Mouse (Mus musculus) limb, embryonic 11.5 days (tissue): ENCODE measurements around the gene Srgap3. TPM values are rescaled to one million over a fixed set of nuclear protein-coding genes. Genes with fewer than 3 reads are reported as not detected.
A peak's percentile ranks its signal among the peaks of the same experiment; 100 is the strongest.

Experiments
- ATAC-seq: fragments of 200-750 bp; cut with Nextera tagmentation; 2 replicates; pipeline ENCODE4 v1.8.0; 2017; ENCODE audit warnings: low read depth; ENCODE audit not compliant: insufficient number of reproducible peaks, low FRiP score, low TSS enrichment
- DNase-seq: peaks from one replicate; pipeline ENCODE4 v3.0.0-alpha.2; 2015; ENCODE audit warnings: low spot score
- H3K27ac ChIP-seq: fragments of 300-500 bp; sonication (generic); replicated peaks from 2 replicates; pipeline ENCODE4 v1.5.1; 2014; ENCODE audit warnings: low read depth, mild to moderate bottlenecking, low read length
- H3K27me3 ChIP-seq: fragments of 300-500 bp; sonication (generic); 2 replicates; pipeline ENCODE4 v1.6.1; 2014; ENCODE audit warnings: mild to moderate bottlenecking, low read length, mixed read lengths; ENCODE audit not compliant: control insufficient read depth, insufficient read depth
- H3K36me3 ChIP-seq: fragments of 300-500 bp; sonication (generic); 2 replicates; pipeline ENCODE4 v1.6.1; 2014; ENCODE audit warnings: mild to moderate bottlenecking, low read length, moderate library complexity, mixed read lengths; ENCODE audit not compliant: control insufficient read depth, insufficient read depth
- H3K4me1 ChIP-seq: fragments of 300-500 bp; sonication (generic); 2 replicates; pipeline ENCODE4 v1.6.1; 2014; ENCODE audit warnings: low read length, mixed read lengths; ENCODE audit not compliant: control insufficient read depth, insufficient read depth
- H3K4me2 ChIP-seq: fragments of 300-500 bp; sonication (generic); 2 replicates; pipeline ENCODE4 v1.6.1; 2014; ENCODE audit warnings: low read depth, mild to moderate bottlenecking, moderate library complexity; ENCODE audit not compliant: severe bottlenecking
- H3K4me3 ChIP-seq: fragments of 300-500 bp; sonication (generic); 2 replicates; pipeline ENCODE4 v1.5.1; 2014; ENCODE audit warnings: low read depth, low read length
- H3K9ac ChIP-seq: fragments of 300-500 bp; sonication (generic); 2 replicates; pipeline ENCODE4 v1.6.1; 2014; ENCODE audit warnings: mild to moderate bottlenecking, low read length
- H3K9me3 ChIP-seq: fragments of 300-500 bp; sonication (generic); 2 replicates; pipeline ENCODE4 v1.6.1; 2016; ENCODE audit warnings: low read length; ENCODE audit not compliant: control insufficient read depth
- WGBS: fragments of 180-500 bp; shearing (Covaris S2); extraction: QIAGEN DNeasy Blood & Tissue Kit; methylation state at CpG from one replicate; pipeline ENCODE4 v1.1.7; 2014; 5-methylcytosine and 5-hydroxymethylcytosine counted together
- polyA plus RNA-seq: library from polyadenylated mRNA; unstranded; fragments of >200 nt; fragmentation: Nextera tagmentation; extraction: Ambion mirVana; gene quantifications from 2 replicates; pipeline ENCODE4 v1.2.1, GENCODE M21; 2014

Gene Srgap3
- polyA plus RNA-seq, 1 experiment from 2014 or later = 5.3 TPM

GRCm38 (mm10) chr6:112976136-112976535, 29.1 kb upstream of the Srgap3 start:
- Histone ChIP-seq H3K27ac (no peak overlapping the region), H3K9me3 (no peaks in the 10 kb centered on the region), H3K9ac (no peak overlapping the region), H3K36me3 (no peaks in the 10 kb centered on the region), H3K4me2 (no peak overlapping the region), H3K27me3 (no peaks in the 10 kb centered on the region), H3K4me1 (peaks cover 25% of the 10 kb centered on the region), H3K4me3 (no peak overlapping the region)
- ATAC-seq (no peak), DNase-seq (no peak)
- WGBS = 91% methylated on average over 16 of the region's 16 CpGs

DNA sequence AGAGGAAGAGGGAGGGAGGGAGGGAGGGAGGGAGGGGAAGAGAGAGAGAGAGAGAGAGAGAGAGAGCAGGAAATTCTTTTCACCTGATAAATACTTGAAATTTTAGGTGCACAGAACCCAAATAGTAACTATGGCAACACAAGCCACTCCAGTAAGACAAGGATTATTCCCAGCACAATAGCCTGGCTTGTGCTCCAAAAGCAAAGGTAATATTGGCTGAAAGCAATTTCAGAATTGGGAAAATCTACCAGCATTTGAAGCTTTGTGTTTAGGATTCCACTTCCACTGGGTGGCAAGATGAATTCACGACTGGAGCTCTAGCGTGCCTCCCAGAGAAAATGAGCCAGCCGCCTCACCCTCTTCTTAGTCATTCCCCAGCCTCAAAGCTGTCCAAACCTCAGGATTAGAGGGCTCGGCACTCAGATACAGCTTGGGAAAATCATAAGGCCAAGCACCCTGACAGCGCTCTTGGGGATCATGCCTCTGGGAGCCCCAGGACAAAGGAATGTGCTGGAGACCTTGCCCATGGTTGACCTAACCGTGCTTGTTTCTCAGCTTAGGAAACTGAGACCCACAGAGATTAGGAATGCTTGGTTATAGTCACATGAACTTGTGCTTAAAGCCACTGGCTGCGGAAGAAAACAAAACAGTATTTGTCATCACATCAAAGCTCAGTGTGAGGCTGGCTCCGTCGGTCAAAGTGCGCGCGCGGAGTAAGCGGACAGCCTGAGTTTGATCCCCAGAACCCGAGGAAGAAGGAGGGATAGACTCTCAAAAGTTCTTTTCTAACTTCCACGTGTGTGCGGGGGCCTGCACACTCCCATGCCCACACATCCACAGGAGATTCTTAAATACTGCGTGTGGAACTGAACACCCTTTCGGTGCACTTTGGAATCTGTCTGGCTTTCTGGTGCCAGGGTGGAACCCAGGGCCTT, 27.0 kb upstream of the Srgap3 start:
- H3K9me3 ChIP-seq = no peaks in the 10 kb centered on the region
- no peak overlapping the region for H3K4me2 ChIP-seq
- DNase-seq = no peak
- ATAC-seq = no peak
- peaks cover 25% of the 10 kb centered on the region for H3K4me1 ChIP-seq
- no peak overlapping the region for H3K9ac ChIP-seq
- 0 out of 2 replicates have a peak overlapping the region, but pooled peaks have one; percentile 61 for H3K27ac ChIP-seq
- no peak overlapping the region for H3K4me3 ChIP-seq
- H3K27me3 ChIP-seq = no peaks in the 10 kb centered on the region
- no peaks in the 10 kb centered on the region for H3K36me3 ChIP-seq
- 81% methylated on average over 19 of the region's 19 CpGs for WGBS

DNA sequence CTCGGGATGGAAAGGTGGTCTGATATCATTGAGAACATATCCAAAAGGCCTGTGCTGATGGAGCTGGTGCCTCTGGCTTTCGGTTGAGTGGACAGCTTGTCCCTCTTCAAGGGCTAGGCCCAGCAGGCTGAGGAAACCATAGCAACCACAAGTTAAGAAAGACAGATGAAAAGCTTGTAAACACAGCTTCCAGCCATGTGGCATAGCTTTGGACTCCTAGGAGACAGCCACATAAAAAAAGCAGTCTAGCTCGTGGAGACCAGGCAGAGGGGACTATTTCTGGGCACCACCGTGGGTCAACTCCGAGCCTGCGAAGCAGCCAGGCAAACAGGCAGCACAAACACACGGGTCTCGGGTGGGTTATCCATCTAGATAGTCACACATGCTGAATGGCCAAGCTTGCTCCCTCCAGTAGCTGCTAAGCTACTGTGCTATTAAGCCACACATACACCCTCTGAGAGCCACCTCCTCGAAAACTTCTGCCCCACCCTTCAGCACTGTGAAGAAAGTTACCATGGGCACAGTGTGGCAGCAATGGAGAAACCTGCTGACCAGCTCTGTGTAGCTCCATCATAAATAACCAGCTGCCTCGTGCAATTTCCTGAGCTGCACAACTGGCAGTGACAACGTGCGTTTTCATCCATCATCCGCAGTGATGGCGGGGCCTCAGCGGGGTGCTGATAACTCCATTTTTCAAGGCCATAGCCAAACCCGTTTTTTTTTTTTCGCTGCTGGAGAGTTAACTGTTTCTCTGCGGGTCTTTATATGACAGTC, 26.0 kb upstream of the Srgap3 start:
- Histone ChIP-seq H3K4me2 (no peak overlapping the region), H3K4me3 (no peak overlapping the region), H3K4me1 (peaks cover 25% of the 10 kb centered on the region), H3K27me3 (no peaks in the 10 kb centered on the region), H3K27ac (peak overlapping the region; percentile 60; the same call in 1 of the 2 replicates), H3K36me3 (no peaks in the 10 kb centered on the region), H3K9me3 (no peaks in the 10 kb centered on the region), H3K9ac (no peak overlapping the region)
- DNase-seq (peak; percentile 64), ATAC-seq (peak; percentile 69)
- WGBS = 38% methylated on average over 18 of the region's 18 CpGs

DNA sequence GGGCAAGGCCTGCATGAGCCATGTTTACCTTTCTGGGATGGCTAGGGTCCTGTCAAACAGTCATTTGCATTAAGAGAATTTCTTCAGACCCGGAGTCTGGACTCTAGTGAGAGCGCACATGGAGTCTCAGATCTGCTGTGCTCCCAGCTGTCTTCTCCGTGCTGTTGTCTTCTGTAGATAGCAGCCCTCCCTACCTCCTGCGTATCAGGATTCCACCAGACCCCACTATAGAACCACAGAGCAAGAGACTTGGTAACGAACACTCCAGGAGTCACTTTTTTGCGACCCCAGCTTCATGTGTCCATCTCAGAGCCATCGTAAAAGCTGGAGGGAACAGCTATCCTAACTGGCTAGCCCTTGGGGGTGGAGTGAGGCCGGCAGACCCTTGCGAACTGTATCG, 25.1 kb upstream of the Srgap3 start:
- peak overlapping the region; percentile 32; the same call in 1 of the 2 replicates for H3K27ac ChIP-seq
- no peak overlapping the region for H3K4me3 ChIP-seq
- H3K4me1 ChIP-seq = peaks cover 25% of the 10 kb centered on the region
- no peak for ATAC-seq
- no peak overlapping the region for H3K4me2 ChIP-seq
- no peak overlapping the region for H3K9ac ChIP-seq
- H3K27me3 ChIP-seq = no peaks in the 10 kb centered on the region
- H3K36me3 ChIP-seq = no peaks in the 10 kb centered on the region
- H3K9me3 ChIP-seq = no peaks in the 10 kb centered on the region
- no peak for DNase-seq
- WGBS = 55% methylated on average over 10 of the region's 10 CpGs

- WGBS = 58% methylated on average over 6 of the region's 6 CpGs
- H3K9me3 ChIP-seq = no peaks in the 10 kb centered on the region
Observed at GRCm38 (mm10) chr6:112971116-112971768, 24.2 kb upstream of the Srgap3 start.

GRCm38 (mm10) chr6:112967359-112967758, 20.3 kb upstream of the Srgap3 start:
- Histone ChIP-seq H3K4me1 (peaks cover 9% of the 10 kb centered on the region; the same call in 1 of the 2 replicates), H3K27me3 (no peaks in the 10 kb centered on the region), H3K27ac (no peak overlapping the region), H3K4me3 (no peak overlapping the region), H3K36me3 (no peaks in the 10 kb centered on the region), H3K9ac (no peak overlapping the region), H3K4me2 (no peak overlapping the region), H3K9me3 (no peaks in the 10 kb centered on the region)
- DNase-seq (no peak), ATAC-seq (no peak)
- 91% methylated on average over 6 of the region's 6 CpGs for WGBS

More at GRCm38 (mm10) chr6:112971116-112971768, 24.2 kb upstream of the Srgap3 start:
- peaks cover 25% of the 10 kb centered on the region for H3K4me1 ChIP-seq
- H3K36me3 ChIP-seq = no peaks in the 10 kb centered on the region
- no peak overlapping the region for H3K9ac ChIP-seq
- no peak overlapping the region for H3K4me2 ChIP-seq
- H3K4me3 ChIP-seq = no peak overlapping the region
- no peaks in the 10 kb centered on the region for H3K27me3 ChIP-seq
- ATAC-seq (no peak), DNase-seq (no peak)
- no peak overlapping the region for H3K27ac ChIP-seq

GRCm38 (mm10) chr6:112958360-112958759, 11.3 kb upstream of the Srgap3 start:
- 31% methylated on average over 6 of the region's 6 CpGs for WGBS
- DNase-seq (no peak), ATAC-seq (peak; percentile 55; the same call in 1 of the 2 replicates)
- 0 out of 2 replicates have a peak overlapping the region, but pooled peaks have one; percentile 18 for H3K27ac ChIP-seq
- no peak overlapping the region for H3K4me2 ChIP-seq
- H3K4me1 ChIP-seq = peaks cover 18% of the 10 kb centered on the region
- no peak overlapping the region for H3K4me3 ChIP-seq
- H3K36me3 ChIP-seq = no peaks in the 10 kb centered on the region
- H3K9ac ChIP-seq = no peak overlapping the region
- H3K9me3 ChIP-seq = 0 out of 2 replicates have a peak, but pooled peaks cover 2% of the 10 kb centered on the region
- H3K27me3 ChIP-seq = no peaks in the 10 kb centered on the region
